Mouse (Mus musculus): Measurements from ENCODE around the gene Olfr523. TPM values are rescaled to one million over a fixed set of nuclear protein-coding genes. Genes with fewer than 3 reads are reported as not detected.

The Olfr523 gene
- polyA plus RNA-seq, 1 experiment from 2014 or later = not detected

GRCm38 (mm10) chr7:140208153-140208552 is 35.1 kb downstream of the Olfr523 start:
- no peaks in the 10 kb centered on the region for H3K36me3 ChIP-seq
- 22% methylated on average over 8 of the region's 8 CpGs for WGBS (ENCODE audit: insufficient replicate concordance)
- no peaks in the 10 kb centered on the region for H3K9me3 ChIP-seq (replicated peaks)
- peak overlapping the region; percentile 7 for H3K4me2 ChIP-seq
- ATAC-seq = peak; percentile 84
- H3K4me1 ChIP-seq = peaks cover 22% of the 10 kb centered on the region
- no peak overlapping the region for H3K4me3 ChIP-seq
- H3K27me3 ChIP-seq (replicated peaks) = no peaks in the 10 kb centered on the region
- H3K27ac ChIP-seq = no peak overlapping the region
- H3K9ac ChIP-seq = no peak overlapping the region

- 0 out of 2 replicates have a peak, but pooled peaks cover 2% of the 10 kb centered on the region for H3K27me3 ChIP-seq (replicated peaks)
- H3K9ac ChIP-seq = no peak overlapping the region
- no peaks in the 10 kb centered on the region for H3K36me3 ChIP-seq
- H3K4me3 ChIP-seq = no peak overlapping the region
- 50% methylated on average over 3 of the region's 3 CpGs for WGBS (ENCODE audit: insufficient replicate concordance)
- 0 out of 2 replicates have a peak overlapping the region, but pooled peaks have one; percentile 7 for H3K4me2 ChIP-seq
- no peak for ATAC-seq
- no peaks in the 10 kb centered on the region for H3K9me3 ChIP-seq (replicated peaks)
- no peak overlapping the region for H3K27ac ChIP-seq
- peaks cover 22% of the 10 kb centered on the region for H3K4me1 ChIP-seq
Measured at GRCm38 (mm10) chr7:140208677-140209076, 35.7 kb downstream of the Olfr523 start.

GRCm38 (mm10) chr7:140213841-140214240 is 40.8 kb downstream of the Olfr523 start:
- Histone ChIP-seq H3K27ac (no peak overlapping the region), H3K36me3 (no peaks in the 10 kb centered on the region), H3K4me2 (no peak overlapping the region), H3K27me3 (replicated peaks) (0 out of 2 replicates have a peak, but pooled peaks cover 3% of the 10 kb centered on the region), H3K4me3 (no peak overlapping the region), H3K9ac (no peak overlapping the region), H3K4me1 (no peaks in the 10 kb centered on the region), H3K9me3 (replicated peaks) (no peaks in the 10 kb centered on the region)
- no peak for ATAC-seq
- WGBS (ENCODE audit: insufficient replicate concordance) = 70% methylated on average over 5 of the region's 5 CpGs

- H3K4me3 ChIP-seq = no peak within 1 kb of the TSS
- ATAC-seq = peak; percentile 32; the same call in 1 of the 2 replicates
- no peaks in the 10 kb centered on the region for H3K36me3 ChIP-seq
- no peak within 1 kb of the TSS for H3K27ac ChIP-seq
- 61% methylated on average over 2 of the region's 2 CpGs for WGBS (ENCODE audit: insufficient replicate concordance)
- 0 out of 2 replicates have a peak, but pooled peaks cover 3% of the 10 kb centered on the region for H3K27me3 ChIP-seq (replicated peaks)
- no peaks in the 10 kb centered on the region for H3K9me3 ChIP-seq (replicated peaks)
- H3K4me2 ChIP-seq = no peak within 1 kb of the TSS
- no peak within 1 kb of the TSS for H3K9ac ChIP-seq
- no peaks in the 10 kb centered on the region for H3K4me1 ChIP-seq
Measured at GRCm38 (mm10) chr7:140217967-140218366, 45.0 kb downstream of the Olfr523 start, which contains the start of gene Cd163l1. TSS of gene Cd163l1 (plus strand) at chr7:140218267.

GRCm38 (mm10) chr7:140219268-140219667 is 46.3 kb downstream of the Olfr523 start:
- no peak overlapping the region for H3K27ac ChIP-seq
- WGBS (ENCODE audit: insufficient replicate concordance) = 11% methylated on average over 1 of the region's 1 CpGs
- ATAC-seq = no peak
- no peaks in the 10 kb centered on the region for H3K27me3 ChIP-seq (replicated peaks)
- H3K9me3 ChIP-seq (replicated peaks) = no peaks in the 10 kb centered on the region
- H3K9ac ChIP-seq = no peak overlapping the region
- H3K4me3 ChIP-seq = no peak overlapping the region
- H3K4me1 ChIP-seq = no peaks in the 10 kb centered on the region
- no peak overlapping the region for H3K4me2 ChIP-seq
- no peaks in the 10 kb centered on the region for H3K36me3 ChIP-seq

- no peak overlapping the region for H3K9ac ChIP-seq
- no peaks in the 10 kb centered on the region for H3K9me3 ChIP-seq (replicated peaks)
- H3K36me3 ChIP-seq = no peaks in the 10 kb centered on the region
- H3K27me3 ChIP-seq (replicated peaks) = no peaks in the 10 kb centered on the region
- no peak overlapping the region for H3K4me2 ChIP-seq
- no peak overlapping the region for H3K27ac ChIP-seq
- ATAC-seq = no peak
- no peak overlapping the region for H3K4me3 ChIP-seq
- H3K4me1 ChIP-seq = no peaks in the 10 kb centered on the region
- 61% methylated on average over 4 of the region's 4 CpGs for WGBS (ENCODE audit: insufficient replicate concordance)
Measured at GRCm38 (mm10) chr7:140220375-140220774, 47.4 kb downstream of the Olfr523 start.

- no peak overlapping the region for H3K27ac ChIP-seq
- no peaks in the 10 kb centered on the region for H3K9me3 ChIP-seq (replicated peaks)
- H3K4me2 ChIP-seq = no peak overlapping the region
- H3K4me1 ChIP-seq = no peaks in the 10 kb centered on the region
- ATAC-seq = no peak
- H3K27me3 ChIP-seq (replicated peaks) = no peaks in the 10 kb centered on the region
- no peaks in the 10 kb centered on the region for H3K36me3 ChIP-seq
- H3K4me3 ChIP-seq = no peak overlapping the region
- H3K9ac ChIP-seq = no peak overlapping the region
- 77% methylated on average over 13 of the region's 13 CpGs for WGBS (ENCODE audit: insufficient replicate concordance)
Measured at GRCm38 (mm10) chr7:140224209-140224608, 51.2 kb downstream of the Olfr523 start.

Other genes starting within 250 kb of the Olfr523 start
- not detected in 2 replicates for gene Utf1, start 229.4 kb upstream of the Olfr523 start, polyA plus RNA-seq (2016; fragmentation: Nextera tagmentation; extraction: Ambion mirVana)
- gene 6430531B16Rik, start 194.5 kb upstream of the Olfr523 start, polyA plus RNA-seq (2016; fragmentation: Nextera tagmentation; extraction: Ambion mirVana) = not detected in 2 replicates
- gene Adam8, start 180.7 kb upstream of the Olfr523 start, polyA plus RNA-seq (2016; fragmentation: Nextera tagmentation; extraction: Ambion mirVana) = 0.61 and 0.83 TPM in 2 replicates
- 28.7 and 29.6 TPM in 2 replicates for gene Zfp511, start 136.8 kb upstream of the Olfr523 start, polyA plus RNA-seq (2016; fragmentation: Nextera tagmentation; extraction: Ambion mirVana)
- 36.6 and 38.3 TPM in 2 replicates for gene Tubgcp2, start 136.5 kb upstream of the Olfr523 start, polyA plus RNA-seq (2016; fragmentation: Nextera tagmentation; extraction: Ambion mirVana)
- gene Msx3, start 124.1 kb upstream of the Olfr523 start, polyA plus RNA-seq (2016; fragmentation: Nextera tagmentation; extraction: Ambion mirVana) = not detected in 2 replicates
- gene Caly, start 90.7 kb upstream of the Olfr523 start, polyA plus RNA-seq (2016; fragmentation: Nextera tagmentation; extraction: Ambion mirVana) = 0.33 and 0.38 TPM in 2 replicates
- not detected in 2 replicates for gene Prap1, start 79.8 kb upstream of the Olfr523 start, polyA plus RNA-seq (2016; fragmentation: Nextera tagmentation; extraction: Ambion mirVana)
- gene Fuom, start 70.8 kb upstream of the Olfr523 start, polyA plus RNA-seq (2016; fragmentation: Nextera tagmentation; extraction: Ambion mirVana) = 7.4 and 7.6 TPM in 2 replicates
- gene Paox, start 57.4 kb upstream of the Olfr523 start, polyA plus RNA-seq (2016; fragmentation: Nextera tagmentation; extraction: Ambion mirVana) = 11.0 and 11.5 TPM in 2 replicates
- 78.4 and 78.7 TPM in 2 replicates for gene Echs1, start 56.7 kb upstream of the Olfr523 start, polyA plus RNA-seq (2016; fragmentation: Nextera tagmentation; extraction: Ambion mirVana)
- gene Mtg1, start 35.7 kb upstream of the Olfr523 start, polyA plus RNA-seq (2016; fragmentation: Nextera tagmentation; extraction: Ambion mirVana) = 25.4 and 25.6 TPM in 2 replicates
- 0.04 TPM in 1 of 2 replicates, not detected in the other for gene Sprn, start 18.3 kb upstream of the Olfr523 start, polyA plus RNA-seq (2016; fragmentation: Nextera tagmentation; extraction: Ambion mirVana)
- gene Olfr522, start 8.5 kb upstream of the Olfr523 start, polyA plus RNA-seq (2016; fragmentation: Nextera tagmentation; extraction: Ambion mirVana) = not detected in 2 replicates
- not detected in 2 replicates for gene Olfr524, start 32.7 kb downstream of the Olfr523 start, polyA plus RNA-seq (2016; fragmentation: Nextera tagmentation; extraction: Ambion mirVana)
- gene Cd163l1, start 45.0 kb downstream of the Olfr523 start, polyA plus RNA-seq (2016; fragmentation: Nextera tagmentation; extraction: Ambion mirVana) = 0.08 TPM in 1 of 2 replicates, not detected in the other
- not detected in 2 replicates for gene 5830411N06Rik, start 74.1 kb downstream of the Olfr523 start, polyA plus RNA-seq (2016; fragmentation: Nextera tagmentation; extraction: Ambion mirVana)
- not detected in 2 replicates for gene Olfr525, start 147.6 kb downstream of the Olfr523 start, polyA plus RNA-seq (2016; fragmentation: Nextera tagmentation; extraction: Ambion mirVana)
- gene Olfr527, start 160.8 kb downstream of the Olfr523 start, polyA plus RNA-seq (2016; fragmentation: Nextera tagmentation; extraction: Ambion mirVana) = not detected in 2 replicates
- gene Olfr60, start 188.5 kb downstream of the Olfr523 start, polyA plus RNA-seq (2016; fragmentation: Nextera tagmentation; extraction: Ambion mirVana) = not detected in 2 replicates
- not detected in 2 replicates for gene Olfr530, start 203.1 kb downstream of the Olfr523 start, polyA plus RNA-seq (2016; fragmentation: Nextera tagmentation; extraction: Ambion mirVana)
- not detected in 2 replicates for gene Olfr531, start 229.7 kb downstream of the Olfr523 start, polyA plus RNA-seq (2016; fragmentation: Nextera tagmentation; extraction: Ambion mirVana)
- not detected in 2 replicates for gene Olfr532, start 248.4 kb downstream of the Olfr523 start, polyA plus RNA-seq (2016; fragmentation: Nextera tagmentation; extraction: Ambion mirVana)

Measured in liver, embryonic 12.5 days (tissue).